Mouse (Mus musculus): Measurements from ENCODE around the gene Ildr2.
A peak's percentile ranks its signal among the peaks of the same experiment; 100 is the strongest.

Gene Ildr2

GRCm38 (mm10) chr1:166342539-166342938 lies 88.6 kb downstream of the Ildr2 start:
- no peak for DNase-seq (ENCODE audit: low spot score)

GRCm38 (mm10) chr1:166343586-166343985 lies 89.6 kb downstream of the Ildr2 start:
- DNase-seq (ENCODE audit: low spot score), result no peak

GRCm38 (mm10) chr1:166344300-166345077 lies 90.5 kb downstream of the Ildr2 start:
- DNase-seq (ENCODE audit: low spot score), result no peak

GRCm38 (mm10) chr1:166345602-166346001 lies 91.7 kb downstream of the Ildr2 start:
- no peak for DNase-seq (ENCODE audit: low spot score)

GRCm38 (mm10) chr1:166346906-166347305 lies 93.0 kb downstream of the Ildr2 start:
- no peak for DNase-seq (ENCODE audit: low spot score)

- no peak for DNase-seq (ENCODE audit: low spot score)
These were observed 95.4 kb downstream of the Ildr2 start for GRCm38 (mm10) chr1:166349341-166349740.

GRCm38 (mm10) chr1:166349751-166350150 lies 95.8 kb downstream of the Ildr2 start:
- DNase-seq (ENCODE audit: low spot score), result no peak

- peak; percentile 61 for DNase-seq (ENCODE audit: low spot score)
These were observed 106.4 kb downstream of the Ildr2 start for GRCm38 (mm10) chr1:166360157-166360855.

- no peak for DNase-seq (ENCODE audit: low spot score)
These were observed 107.0 kb downstream of the Ildr2 start for GRCm38 (mm10) chr1:166360896-166361295.

GRCm38 (mm10) chr1:166361842-166362241 lies 107.9 kb downstream of the Ildr2 start:
- DNase-seq (ENCODE audit: low spot score), result no peak

- DNase-seq (ENCODE audit: low spot score), result no peak
These were observed 108.7 kb downstream of the Ildr2 start for GRCm38 (mm10) chr1:166362659-166363058.

GRCm38 (mm10) chr1:166363122-166363521 lies 109.2 kb downstream of the Ildr2 start:
- DNase-seq (ENCODE audit: low spot score), result no peak

All from layer of hippocampus, adult 9-10 months (tissue).